Mouse (Mus musculus) CH12.LX (cell line): ENCODE data around the gene Klk11.

Source experiments
- CTCF ChIP-seq, 2 experiments: IDR thresholded peaks in 1 of 2; conservative IDR thresholded peaks in 1 of 2; 2 replicates each; pipeline ENCODE4 v1.5.1; 2011 to 2012; ENCODE audit warnings: low read depth in 2 of 2, low read length in 2 of 2, improper control_type of control experiment in 1 of 2, inconsistent platforms in 1 of 2, mild to moderate bottlenecking in 1 of 2, moderate library complexity in 1 of 2
- POLR2AphosphoS2 ChIP-seq: IDR thresholded peaks from 2 replicates; pipeline ENCODE4 v1.6.1; 2011; ENCODE audit warnings: low read depth, low read length, improper control_type of control experiment

DNA sequence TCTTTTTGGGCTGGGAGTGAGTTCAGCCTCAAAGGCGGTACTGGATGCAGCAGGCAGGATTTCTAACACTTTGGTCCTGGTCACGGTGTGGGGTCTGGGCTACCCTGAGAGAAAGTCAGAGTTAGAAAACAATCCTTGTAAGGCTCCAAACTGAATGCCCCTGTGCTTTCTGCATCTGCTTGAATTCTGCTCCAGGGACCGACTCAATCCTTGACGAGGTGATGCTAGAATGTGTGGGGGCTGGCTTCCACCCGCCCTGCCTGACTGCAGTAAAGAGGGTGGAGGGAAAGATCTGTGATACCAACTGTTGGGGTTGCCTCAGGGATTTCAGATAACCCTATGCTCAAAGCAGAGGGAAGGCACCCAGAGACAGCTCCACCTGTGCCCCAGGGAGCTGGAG lies 36.6 kb downstream of the Klk11 start, which contains the start of gene Klk7:
- no peak for TF ChIP-seq POLR2AphosphoS2
- no peak for TF ChIP-seq CTCF (conservative IDR thresholded peaks at IDR 0.05 in 1 of 2, IDR thresholded peaks at IDR 0.05 in 1 of 2; ENCODE audit: low read depth in 2 of 2, low read length in 2 of 2)
